Mouse (Mus musculus) liver, embryonic 15.5 days (tissue): Measurements from ENCODE around the gene Gm42715. TPM values are rescaled to one million over a fixed set of nuclear protein-coding genes. Genes with fewer than 3 reads are reported as not detected.

Source experiments
- ATAC-seq: fragments of 200-750 bp; cut with Nextera tagmentation; 2 replicates; pipeline ENCODE4 v1.8.0; 2017; ENCODE audit warnings: moderate number of reproducible peaks, mild to moderate bottlenecking, moderate library complexity; ENCODE audit not compliant: insufficient read depth
- H3K27ac ChIP-seq: fragments of 300-500 bp; sonication (generic); replicated peaks from 2 replicates; pipeline ENCODE4 v1.5.1; 2015; ENCODE audit warnings: mild to moderate bottlenecking, inconsistent platforms
- H3K27me3 ChIP-seq: fragments of 300-500 bp; sonication (generic); 2 replicates; pipeline ENCODE4 v1.6.1; 2015; ENCODE audit warnings: mild to moderate bottlenecking, inconsistent platforms
- H3K36me3 ChIP-seq: fragments of 300-500 bp; sonication (generic); replicated peaks from 2 replicates; pipeline ENCODE4 v1.6.1; 2015; ENCODE audit warnings: moderate library complexity, mild to moderate bottlenecking, inconsistent platforms
- H3K4me1 ChIP-seq: fragments of 300-500 bp; sonication (generic); replicated peaks from 2 replicates; pipeline ENCODE4 v1.6.1; 2015; ENCODE audit warnings: inconsistent platforms
- H3K4me2 ChIP-seq: fragments of 300-500 bp; sonication (generic); 2 replicates; pipeline ENCODE4 v1.6.1; 2015; ENCODE audit warnings: moderate library complexity, mild to moderate bottlenecking, inconsistent platforms
- H3K4me3 ChIP-seq: fragments of 300-500 bp; sonication (generic); replicated peaks from 2 replicates; pipeline ENCODE4 v1.5.1; 2015; ENCODE audit warnings: mild to moderate bottlenecking, inconsistent platforms
- H3K9ac ChIP-seq: fragments of 300-500 bp; sonication (generic); 2 replicates; pipeline ENCODE4 v1.6.1; 2015; ENCODE audit warnings: moderate library complexity, mild to moderate bottlenecking, inconsistent platforms
- H3K9me3 ChIP-seq: fragments of 300-500 bp; sonication (generic); replicated peaks from 2 replicates; pipeline ENCODE4 v1.6.1; 2016; ENCODE audit warnings: inconsistent platforms
- WGBS: fragments of 180-500 bp; shearing (Covaris S2); methylation state at CpG from one replicate; pipeline ENCODE4 v1.1.7; 2015; ENCODE audit warnings: mixed read lengths; ENCODE audit not compliant: insufficient replicate concordance; 5-methylcytosine and 5-hydroxymethylcytosine counted together
- polyA plus RNA-seq: library from polyadenylated mRNA; unstranded; fragments of >200 nt; fragmentation: Nextera tagmentation; extraction: Ambion mirVana; gene quantifications from 2 replicates; pipeline ENCODE4 v1.2.1, GENCODE M21; 2015

Gm42715 gene
- polyA plus RNA-seq, 1 experiment from 2014 or later = 5.2 TPM

- no peaks in the 10 kb centered on the region for H3K4me1 ChIP-seq
- WGBS = 78% methylated on average over 10 of the region's 10 CpGs
- no peaks in the 10 kb centered on the region for H3K27me3 ChIP-seq
- H3K9ac ChIP-seq = no peak overlapping the region
- no peak for ATAC-seq
- H3K4me2 ChIP-seq = no peak overlapping the region
- H3K9me3 ChIP-seq = no peaks in the 10 kb centered on the region
- no peak overlapping the region for H3K27ac ChIP-seq
- peaks cover 54% of the 10 kb centered on the region for H3K36me3 ChIP-seq
- no peak overlapping the region for H3K4me3 ChIP-seq
Observed at GRCm38 (mm10) chr7:127604256-127604655, 84.9 kb downstream of the Gm42715 start.

- 69% methylated on average over 6 of the region's 6 CpGs for WGBS
- no peaks in the 10 kb centered on the region for H3K9me3 ChIP-seq
- no peak for ATAC-seq
Observed at GRCm38 (mm10) chr7:127607150-127607549, 87.8 kb downstream of the Gm42715 start.

GRCm38 (mm10) chr7:127611011-127611410, 91.6 kb downstream of the Gm42715 start:
- Histone ChIP-seq H3K27ac (no peak overlapping the region), H3K9ac (no peak overlapping the region), H3K9me3 (no peaks in the 10 kb centered on the region), H3K4me1 (peaks cover 22% of the 10 kb centered on the region), H3K4me2 (no peak overlapping the region), H3K27me3 (peaks cover 23% of the 10 kb centered on the region), H3K36me3 (peaks cover 34% of the 10 kb centered on the region), H3K4me3 (no peak overlapping the region)
- WGBS = 92% methylated on average over 29 of the region's 29 CpGs
- ATAC-seq = no peak

More at GRCm38 (mm10) chr7:127607150-127607549, 87.8 kb downstream of the Gm42715 start:
- peaks cover 52% of the 10 kb centered on the region for H3K36me3 ChIP-seq
- no peak overlapping the region for H3K4me2 ChIP-seq
- no peaks in the 10 kb centered on the region for H3K4me1 ChIP-seq
- no peak overlapping the region for H3K4me3 ChIP-seq
- H3K27me3 ChIP-seq = no peaks in the 10 kb centered on the region
- H3K9ac ChIP-seq = no peak overlapping the region
- no peak overlapping the region for H3K27ac ChIP-seq

GRCm38 (mm10) chr7:127611561-127611960, 92.2 kb downstream of the Gm42715 start:
- Histone ChIP-seq H3K27me3 (peaks cover 23% of the 10 kb centered on the region), H3K4me3 (no peak overlapping the region), H3K4me1 (peaks cover 25% of the 10 kb centered on the region), H3K9ac (no peak overlapping the region), H3K4me2 (no peak overlapping the region), H3K27ac (no peak overlapping the region), H3K9me3 (no peaks in the 10 kb centered on the region), H3K36me3 (peaks cover 34% of the 10 kb centered on the region)
- ATAC-seq = no peak
- WGBS = 91% methylated on average over 26 of the region's 26 CpGs

GRCm38 (mm10) chr7:127613501-127613900, 94.1 kb downstream of the Gm42715 start:
- no peak overlapping the region for H3K27ac ChIP-seq
- peaks cover 25% of the 10 kb centered on the region for H3K4me1 ChIP-seq
- H3K27me3 ChIP-seq = peaks cover 23% of the 10 kb centered on the region
- ATAC-seq = no peak
- peak overlapping the region; percentile 95 for H3K4me2 ChIP-seq
- no peak overlapping the region for H3K9ac ChIP-seq
- H3K4me3 ChIP-seq = no peak overlapping the region
- 83% methylated on average over 8 of the region's 8 CpGs for WGBS
- no peaks in the 10 kb centered on the region for H3K9me3 ChIP-seq
- peaks cover 34% of the 10 kb centered on the region for H3K36me3 ChIP-seq

GRCm38 (mm10) chr7:127614091-127614490, 94.7 kb downstream of the Gm42715 start:
- Histone ChIP-seq H3K27ac (no peak overlapping the region), H3K36me3 (peaks cover 34% of the 10 kb centered on the region), H3K4me2 (peak overlapping the region; percentile 95), H3K9me3 (no peaks in the 10 kb centered on the region), H3K4me1 (peaks cover 25% of the 10 kb centered on the region), H3K4me3 (peak overlapping the region; percentile 73), H3K9ac (peak overlapping the region; percentile 72; the same call in 1 of the 2 replicates), H3K27me3 (peaks cover 23% of the 10 kb centered on the region)
- WGBS = 35% methylated on average over 8 of the region's 8 CpGs
- peak; percentile 23; the same call in 1 of the 2 replicates for ATAC-seq

GRCm38 (mm10) chr7:127614511-127614890, 95.1 kb downstream of the Gm42715 start:
- Histone ChIP-seq H3K36me3 (peaks cover 30% of the 10 kb centered on the region), H3K4me3 (peak overlapping the region; percentile 73), H3K9me3 (no peaks in the 10 kb centered on the region), H3K4me2 (peak overlapping the region; percentile 95), H3K9ac (peak overlapping the region; percentile 72), H3K27me3 (peaks cover 23% of the 10 kb centered on the region), H3K27ac (peak overlapping the region; percentile 72; the same call in 1 of the 2 replicates), H3K4me1 (peaks cover 25% of the 10 kb centered on the region)
- under 1% methylated on average over 44 of the region's 44 CpGs for WGBS
- peak; percentile 72 for ATAC-seq

- H3K9ac ChIP-seq = peak within 1 kb of the TSS; percentile 72
- peaks cover 23% of the 10 kb centered on the region for H3K27me3 ChIP-seq
- H3K4me2 ChIP-seq = peak within 1 kb of the TSS; percentile 95
- peak within 1 kb of the TSS; percentile 73 for H3K4me3 ChIP-seq
- peak within 1 kb of the TSS; percentile 72; the same call in 1 of the 2 replicates for H3K27ac ChIP-seq
- peaks cover 26% of the 10 kb centered on the region for H3K36me3 ChIP-seq
- H3K9me3 ChIP-seq = no peaks in the 10 kb centered on the region
- H3K4me1 ChIP-seq = peaks cover 25% of the 10 kb centered on the region
- WGBS = 2% methylated on average over 45 of the region's 50 CpGs
- ATAC-seq = peak; percentile 68
Observed at GRCm38 (mm10) chr7:127614891-127615843, 95.8 kb downstream of the Gm42715 start, which contains the start of gene Zfp629. Gene Zfp629, minus strand, starts transcription at chr7:127615797.

- Histone ChIP-seq H3K36me3 (peaks cover 14% of the 10 kb centered on the region), H3K4me3 (no peak overlapping the region), H3K27ac (no peak overlapping the region), H3K4me1 (peaks cover 25% of the 10 kb centered on the region), H3K9me3 (no peaks in the 10 kb centered on the region), H3K27me3 (peaks cover 23% of the 10 kb centered on the region), H3K4me2 (no peak overlapping the region), H3K9ac (no peak overlapping the region)
- ATAC-seq = no peak
- WGBS = 61% methylated on average over 1 of the region's 1 CpGs
Observed at GRCm38 (mm10) chr7:127616336-127616735, 97.0 kb downstream of the Gm42715 start.
